Mouse (Mus musculus): ENCODE results near the gene Ly6g5c. TPM values are rescaled to one million over a fixed set of nuclear protein-coding genes. Genes with fewer than 3 reads are reported as not detected.

The Ly6g5c gene
- polyA plus RNA-seq, 1 experiment: not detected

DNA sequence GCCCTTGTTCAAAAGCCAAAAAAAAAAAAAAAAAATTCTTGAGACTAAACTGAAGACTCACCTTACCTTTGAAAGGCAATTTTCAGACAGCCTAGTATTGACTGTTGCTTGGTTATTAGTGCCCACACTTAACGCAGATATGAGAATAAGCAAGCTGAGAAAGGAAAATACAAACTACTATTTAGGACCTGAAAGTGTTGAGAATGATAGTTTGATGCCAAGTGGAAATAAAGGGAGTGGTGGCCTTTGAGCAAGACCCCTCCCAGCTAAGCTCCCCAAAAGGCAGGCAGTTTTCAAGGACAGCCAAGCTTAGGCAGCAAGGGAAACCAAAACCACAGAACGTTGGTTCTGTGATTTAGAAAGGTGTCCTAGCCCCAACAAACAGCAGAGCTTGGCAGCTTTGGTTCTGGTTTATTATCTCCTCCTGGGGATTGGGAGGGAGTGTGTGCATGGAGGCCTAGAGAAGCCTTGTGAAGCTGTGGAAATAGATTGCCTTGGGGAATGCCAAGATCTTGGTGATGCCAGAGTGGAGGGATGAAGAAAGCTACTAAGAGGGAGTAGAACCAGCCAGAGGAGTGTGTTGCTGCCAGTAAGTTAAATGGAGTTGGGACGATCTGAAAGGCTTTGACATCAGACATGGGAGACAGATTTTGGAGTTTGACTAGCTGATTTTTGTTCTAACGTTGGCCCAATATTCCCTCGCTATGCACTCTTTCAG lies 40.0 kb downstream of the Ly6g5c start:
- Histone ChIP-seq H3K4me2 (ENCODE audit: low read depth) (no peak overlapping the region), H3K27me3 (ENCODE audit: control insufficient read depth, insufficient read depth, insufficient read length) (no peaks in the 10 kb centered on the region), H3K79me2 (ENCODE audit: control insufficient read depth, insufficient read depth) (no peaks in the 10 kb centered on the region), H3K4me3 (no peak overlapping the region), H3ac (ENCODE audit: control insufficient read depth, insufficient read length) (no peak overlapping the region), H3K36me3 (ENCODE audit: control insufficient read depth, insufficient read depth) (peaks cover 38% of the 10 kb centered on the region)
- TF ChIP-seq POLR2AphosphoS2 (IDR thresholded peaks at IDR 0.05; ENCODE audit: insufficient read length, low read depth) (peak; percentile 87), USF1 (IDR thresholded peaks at IDR 0.05; ENCODE audit: low read depth) (no peak), SRF (IDR thresholded peaks at IDR 0.05; ENCODE audit: control insufficient read depth, insufficient read length, low read depth) (no peak)

DNA sequence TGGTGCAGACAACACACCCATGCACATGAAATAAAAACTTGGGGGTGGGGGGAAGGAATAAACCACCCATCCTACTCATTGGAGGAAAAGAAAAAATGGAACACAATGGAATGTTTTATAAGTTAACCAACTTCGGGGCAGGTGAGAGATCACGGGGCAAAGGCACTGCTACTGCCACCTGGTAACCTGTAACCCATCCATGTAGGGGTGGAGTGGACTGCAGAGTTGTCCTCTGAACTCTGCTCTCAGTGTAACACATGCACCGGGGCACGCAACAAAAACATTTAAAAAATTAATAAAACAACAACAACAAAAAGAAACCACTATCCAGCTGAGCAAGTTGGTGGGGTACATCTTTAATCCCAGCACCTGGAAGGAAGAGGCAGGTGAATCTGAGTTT lies 44.0 kb downstream of the Ly6g5c start:
- H3ac ChIP-seq (ENCODE audit: control insufficient read depth, insufficient read length): no peak overlapping the region
- H3K79me2 ChIP-seq (ENCODE audit: control insufficient read depth, insufficient read depth): peaks cover 1% of the 10 kb centered on the region
- no peak overlapping the region for H3K4me2 ChIP-seq (ENCODE audit: low read depth)
- no peak overlapping the region for H3K4me3 ChIP-seq
- no peak for TF ChIP-seq USF1 (IDR thresholded peaks at IDR 0.05; ENCODE audit: low read depth)
- TF ChIP-seq REST (IDR thresholded peaks at IDR 0.05; ENCODE audit: insufficient read depth, insufficient read length): no peak
- no peak for TF ChIP-seq TCF3 (IDR thresholded peaks at IDR 0.05; ENCODE audit: insufficient read length, low read depth)
- TF ChIP-seq POLR2A (IDR thresholded peaks at IDR 0.05; ENCODE audit: insufficient read length, low read depth): no peak
- TF ChIP-seq MYOG (IDR thresholded peaks at IDR 0.05; ENCODE audit: control insufficient read depth in 1 of 3, insufficient read depth in 1 of 3, insufficient read length in 2 of 3, low read depth in 2 of 3): no peak
- no peak for TF ChIP-seq MAX (IDR thresholded peaks at IDR 0.05; ENCODE audit: low read depth)
- TF ChIP-seq POLR2AphosphoS2 (IDR thresholded peaks at IDR 0.05; ENCODE audit: insufficient read length, low read depth): no peak
- no peak for TF ChIP-seq MYOD1 (IDR thresholded peaks at IDR 0.05; ENCODE audit: control insufficient read depth in 1 of 3, insufficient read length in 2 of 3, low read depth in 2 of 3)
- TF ChIP-seq CEBPB (IDR thresholded peaks at IDR 0.05; ENCODE audit: insufficient read depth, poor library complexity, severe bottlenecking): no peak
- TF ChIP-seq SRF (IDR thresholded peaks at IDR 0.05; ENCODE audit: control insufficient read depth, insufficient read length, low read depth): no peak
- TF ChIP-seq E2F4 (IDR thresholded peaks at IDR 0.05; ENCODE audit: insufficient read depth): no peak
- peaks cover 44% of the 10 kb centered on the region for H3K36me3 ChIP-seq (ENCODE audit: control insufficient read depth, insufficient read depth)
- no peaks in the 10 kb centered on the region for H3K27me3 ChIP-seq (ENCODE audit: control insufficient read depth, insufficient read depth, insufficient read length)

DNA sequence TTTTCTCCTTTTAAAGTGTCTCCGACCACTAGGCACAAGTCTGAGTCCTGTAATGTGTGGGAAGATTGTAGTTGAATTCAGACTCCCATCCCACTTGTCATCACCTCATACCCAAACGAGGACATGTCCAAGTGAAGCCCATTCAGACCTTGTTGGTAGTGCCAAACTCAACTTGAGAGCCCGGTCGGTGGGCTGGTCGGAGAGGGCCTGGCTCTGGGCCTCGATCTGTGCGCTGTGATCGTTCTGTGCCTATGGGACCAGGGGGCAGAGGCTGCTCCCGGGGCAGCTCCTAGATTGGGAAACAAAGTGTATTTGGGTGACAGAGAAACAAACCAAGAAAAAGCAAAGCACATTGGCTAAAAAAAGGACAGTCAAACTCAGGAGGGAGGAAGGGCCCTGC lies 45.0 kb downstream of the Ly6g5c start:
- Histone ChIP-seq H3K36me3 (ENCODE audit: control insufficient read depth, insufficient read depth) (peaks cover 45% of the 10 kb centered on the region), H3K79me2 (ENCODE audit: control insufficient read depth, insufficient read depth) (peaks cover 8% of the 10 kb centered on the region), H3K4me2 (ENCODE audit: low read depth) (no peak overlapping the region), H3ac (ENCODE audit: control insufficient read depth, insufficient read length) (no peak overlapping the region), H3K4me3 (no peak overlapping the region), H3K27me3 (ENCODE audit: control insufficient read depth, insufficient read depth, insufficient read length) (no peaks in the 10 kb centered on the region)
- TF ChIP-seq POLR2AphosphoS2 (IDR thresholded peaks at IDR 0.05; ENCODE audit: insufficient read length, low read depth) (no peak), SRF (IDR thresholded peaks at IDR 0.05; ENCODE audit: control insufficient read depth, insufficient read length, low read depth) (no peak), MYOD1 (IDR thresholded peaks at IDR 0.05; ENCODE audit: control insufficient read depth in 1 of 3, insufficient read length in 2 of 3, low read depth in 2 of 3) (no peak), MYOG (IDR thresholded peaks at IDR 0.05; ENCODE audit: control insufficient read depth in 1 of 3, insufficient read depth in 1 of 3, insufficient read length in 2 of 3, low read depth in 2 of 3) (no peak), USF1 (IDR thresholded peaks at IDR 0.05; ENCODE audit: low read depth) (no peak), TCF12 (IDR thresholded peaks at IDR 0.05; ENCODE audit: insufficient read depth, poor library complexity, severe bottlenecking) (no peak)

DNA sequence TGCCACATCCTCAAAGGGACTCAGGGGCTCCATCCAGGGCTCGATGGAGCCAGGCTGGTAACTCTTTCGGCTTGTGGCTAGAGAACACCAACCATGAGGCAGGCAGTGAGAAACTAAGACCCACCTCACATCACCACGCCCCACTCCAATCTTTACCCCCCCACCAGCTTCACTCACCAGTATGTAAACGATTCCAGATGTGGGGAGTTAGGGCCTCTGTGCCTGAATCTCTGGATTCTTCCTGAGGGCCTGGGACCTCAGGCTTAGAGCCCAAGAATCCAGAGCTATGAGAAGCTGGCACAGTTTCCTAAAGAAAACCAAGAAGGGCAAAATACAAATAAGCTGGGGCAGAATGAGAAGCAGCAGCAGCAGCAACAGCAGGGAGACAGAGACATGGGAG lies 45.9 kb downstream of the Ly6g5c start:
- Histone ChIP-seq H3ac (ENCODE audit: control insufficient read depth, insufficient read length) (no peak overlapping the region), H3K4me3 (no peak overlapping the region), H3K36me3 (ENCODE audit: control insufficient read depth, insufficient read depth) (peaks cover 41% of the 10 kb centered on the region), H3K27me3 (ENCODE audit: control insufficient read depth, insufficient read depth, insufficient read length) (no peaks in the 10 kb centered on the region), H3K79me2 (ENCODE audit: control insufficient read depth, insufficient read depth) (peaks cover 12% of the 10 kb centered on the region), H3K4me2 (ENCODE audit: low read depth) (no peak overlapping the region)
- no peak for TF ChIP-seq MYOG (IDR thresholded peaks at IDR 0.05; ENCODE audit: control insufficient read depth in 1 of 3, insufficient read depth in 1 of 3, insufficient read length in 2 of 3, low read depth in 2 of 3)
- no peak for TF ChIP-seq POLR2A (IDR thresholded peaks at IDR 0.05; ENCODE audit: insufficient read length, low read depth)
- TF ChIP-seq CEBPB (IDR thresholded peaks at IDR 0.05; ENCODE audit: insufficient read depth, poor library complexity, severe bottlenecking): no peak
- no peak for TF ChIP-seq USF1 (IDR thresholded peaks at IDR 0.05; ENCODE audit: low read depth)
- TF ChIP-seq TCF12 (IDR thresholded peaks at IDR 0.05; ENCODE audit: insufficient read depth, poor library complexity, severe bottlenecking): no peak
- no peak for TF ChIP-seq TCF3 (IDR thresholded peaks at IDR 0.05; ENCODE audit: insufficient read length, low read depth)

DNA sequence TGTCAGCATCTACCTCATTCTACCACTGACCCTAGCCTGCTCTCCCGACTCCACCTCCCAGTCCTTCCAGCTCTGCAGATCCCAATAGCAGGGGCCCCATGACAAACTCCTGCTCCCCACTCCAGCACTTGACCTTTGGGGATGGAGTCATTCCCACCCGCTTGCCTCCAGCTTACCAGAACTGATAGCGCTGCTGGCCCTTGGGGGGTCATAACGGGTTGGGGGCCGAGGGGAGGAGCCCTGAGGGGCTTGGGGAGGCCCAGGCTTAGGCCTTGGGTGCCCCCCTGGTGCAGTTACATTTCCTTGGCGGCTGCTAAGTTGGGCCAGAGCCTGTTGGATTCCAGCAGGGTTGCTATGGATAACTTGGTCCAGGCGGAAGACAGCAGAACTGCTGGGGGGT lies 46.5 kb downstream of the Ly6g5c start:
- no peak overlapping the region for H3K4me2 ChIP-seq (ENCODE audit: low read depth)
- H3K4me3 ChIP-seq: no peak overlapping the region
- no peak for TF ChIP-seq E2F4 (IDR thresholded peaks at IDR 0.05; ENCODE audit: insufficient read depth)
- no peaks in the 10 kb centered on the region for H3K27me3 ChIP-seq (ENCODE audit: control insufficient read depth, insufficient read depth, insufficient read length)
- peaks cover 15% of the 10 kb centered on the region for H3K79me2 ChIP-seq (ENCODE audit: control insufficient read depth, insufficient read depth)
- no peak overlapping the region for H3ac ChIP-seq (ENCODE audit: control insufficient read depth, insufficient read length)
- H3K36me3 ChIP-seq (ENCODE audit: control insufficient read depth, insufficient read depth): peaks cover 39% of the 10 kb centered on the region

Data from myocyte (in vitro differentiated cells).